Mouse (Mus musculus) hindbrain, embryonic 12.5 days (tissue): ENCODE data around the gene Bach2. TPM values are rescaled to one million over a fixed set of nuclear protein-coding genes. Genes with fewer than 3 reads are reported as not detected.

Experiments used
- ATAC-seq: fragments of 200-750 bp; cut with Nextera tagmentation; 2 replicates; pipeline ENCODE4 v1.8.0; 2017; ENCODE audit warnings: moderate TSS enrichment; ENCODE audit not compliant: low FRiP score
- H3K27ac ChIP-seq: fragments of 300-500 bp; sonication (generic); 2 replicates; pipeline ENCODE4 v1.5.1; 2016; ENCODE audit warnings: mild to moderate bottlenecking
- H3K27me3 ChIP-seq: fragments of 300-500 bp; sonication (generic); 2 replicates; pipeline ENCODE4 v1.6.1; 2016; ENCODE audit warnings: mild to moderate bottlenecking
- H3K36me3 ChIP-seq: fragments of 300-500 bp; sonication (generic); 2 replicates; pipeline ENCODE4 v1.6.1; 2016; ENCODE audit warnings: mild to moderate bottlenecking
- H3K4me1 ChIP-seq: fragments of 300-500 bp; sonication (generic); 2 replicates; pipeline ENCODE4 v1.6.1; 2016
- H3K4me2 ChIP-seq: fragments of 300-500 bp; sonication (generic); replicated peaks from 2 replicates; pipeline ENCODE4 v1.6.1; 2016; ENCODE audit warnings: mild to moderate bottlenecking
- H3K4me3 ChIP-seq: fragments of 300-500 bp; sonication (generic); 2 replicates; pipeline ENCODE4 v1.5.1; 2016; ENCODE audit warnings: mild to moderate bottlenecking
- H3K9ac ChIP-seq: fragments of 300-500 bp; sonication (generic); 2 replicates; pipeline ENCODE4 v1.6.1; 2016; ENCODE audit warnings: mild to moderate bottlenecking, moderate library complexity
- H3K9me3 ChIP-seq: fragments of 300-500 bp; sonication (generic); replicated peaks from 2 replicates; pipeline ENCODE4 v1.6.1; 2016; ENCODE audit warnings: mild to moderate bottlenecking
- WGBS: fragments of 180-500 bp; shearing (Covaris S2); methylation state at CpG from one replicate; pipeline ENCODE4 v1.1.7; 2016; 5-methylcytosine and 5-hydroxymethylcytosine counted together
- polyA plus RNA-seq: library from polyadenylated mRNA; unstranded; fragments of >200 nt; fragmentation: Nextera tagmentation; extraction: Ambion mirVana; gene quantifications from 2 replicates; pipeline ENCODE4 v1.2.1, GENCODE M21; 2016

Gene Bach2
- polyA plus RNA-seq, 1 experiment from 2014 or later, result 27.3 TPM

- peaks cover 56% of the 10 kb centered on the region for H3K4me1 ChIP-seq
- H3K9me3 ChIP-seq, result peaks cover 8% of the 10 kb centered on the region; the same call in 1 of the 2 replicates
- H3K4me3 ChIP-seq, result no peak overlapping the region
- H3K27me3 ChIP-seq, result no peaks in the 10 kb centered on the region
- H3K4me2 ChIP-seq, result peak overlapping the region; percentile 20
- peak overlapping the region; percentile 43; the same call in 1 of the 2 replicates for H3K9ac ChIP-seq
- no peak; the same call in 1 of the 2 replicates for ATAC-seq
- WGBS, result 55% methylated on average over 10 of the region's 10 CpGs
- H3K36me3 ChIP-seq, result peaks cover 7% of the 10 kb centered on the region; the same call in 1 of the 2 replicates
- H3K27ac ChIP-seq, result peak overlapping the region; percentile 88
These were observed 87.7 kb downstream of the Bach2 start for GRCm38 (mm10) chr4:32326279-32326678.

- H3K4me1 ChIP-seq, result peaks cover 52% of the 10 kb centered on the region
- 9% methylated on average over 3 of the region's 3 CpGs for WGBS
- peaks cover 8% of the 10 kb centered on the region; the same call in 1 of the 2 replicates for H3K9me3 ChIP-seq
- no peak overlapping the region for H3K4me3 ChIP-seq
- H3K9ac ChIP-seq, result peak overlapping the region; percentile 43; the same call in 1 of the 2 replicates
- H3K4me2 ChIP-seq, result peak overlapping the region; percentile 20
- no peaks in the 10 kb centered on the region for H3K27me3 ChIP-seq
- peak overlapping the region; percentile 88 for H3K27ac ChIP-seq
- peak; percentile 74 for ATAC-seq
- peaks cover 7% of the 10 kb centered on the region; the same call in 1 of the 2 replicates for H3K36me3 ChIP-seq
These were observed 88.3 kb downstream of the Bach2 start for GRCm38 (mm10) chr4:32326860-32327259.

GRCm38 (mm10) chr4:32327626-32328025 is 89.0 kb downstream of the Bach2 start:
- no peak overlapping the region for H3K4me2 ChIP-seq
- no peak overlapping the region for H3K4me3 ChIP-seq
- 33% methylated on average over 5 of the region's 5 CpGs for WGBS
- H3K27me3 ChIP-seq, result no peaks in the 10 kb centered on the region
- peaks cover 52% of the 10 kb centered on the region for H3K4me1 ChIP-seq
- H3K27ac ChIP-seq, result peak overlapping the region; percentile 88
- H3K9ac ChIP-seq, result peak overlapping the region; percentile 32; the same call in 1 of the 2 replicates
- H3K36me3 ChIP-seq, result peaks cover 7% of the 10 kb centered on the region; the same call in 1 of the 2 replicates
- peaks cover 8% of the 10 kb centered on the region; the same call in 1 of the 2 replicates for H3K9me3 ChIP-seq
- no peak for ATAC-seq

- peaks cover under 1% of the 10 kb centered on the region; the same call in 1 of the 2 replicates for H3K36me3 ChIP-seq
- no peaks in the 10 kb centered on the region for H3K27me3 ChIP-seq
- no peak overlapping the region for H3K4me3 ChIP-seq
- ATAC-seq, result no peak
- H3K4me2 ChIP-seq, result no peak overlapping the region
- 0 out of 2 replicates have a peak overlapping the region, but pooled peaks have one; percentile 88 for H3K27ac ChIP-seq
- peaks cover 52% of the 10 kb centered on the region for H3K4me1 ChIP-seq
- 0 out of 2 replicates have a peak, but pooled peaks cover 3% of the 10 kb centered on the region for H3K9me3 ChIP-seq
- H3K9ac ChIP-seq, result no peak overlapping the region
- WGBS, result 70% methylated on average over 2 of the region's 2 CpGs
These were observed 90.0 kb downstream of the Bach2 start for GRCm38 (mm10) chr4:32328561-32328960.

- no peak for ATAC-seq
- Histone ChIP-seq H3K4me1 (peaks cover 35% of the 10 kb centered on the region), H3K36me3 (no peaks in the 10 kb centered on the region), H3K4me3 (no peak overlapping the region), H3K9ac (no peak overlapping the region), H3K9me3 (no peaks in the 10 kb centered on the region), H3K27ac (no peak overlapping the region), H3K4me2 (no peak overlapping the region), H3K27me3 (no peaks in the 10 kb centered on the region)
- WGBS, result 83% methylated on average over 8 of the region's 8 CpGs
These were observed 92.1 kb downstream of the Bach2 start for GRCm38 (mm10) chr4:32330584-32331314.

GRCm38 (mm10) chr4:32332028-32332427 is 93.4 kb downstream of the Bach2 start:
- 95% methylated on average over 12 of the region's 12 CpGs for WGBS

GRCm38 (mm10) chr4:32334131-32334530 is 95.5 kb downstream of the Bach2 start:
- H3K36me3 ChIP-seq, result no peaks in the 10 kb centered on the region
- H3K4me3 ChIP-seq, result no peak overlapping the region
- H3K9me3 ChIP-seq, result no peaks in the 10 kb centered on the region
- H3K9ac ChIP-seq, result no peak overlapping the region
- no peak for ATAC-seq
- H3K27ac ChIP-seq, result no peak overlapping the region
- peaks cover 20% of the 10 kb centered on the region for H3K4me1 ChIP-seq
- H3K4me2 ChIP-seq, result no peak overlapping the region
- no peaks in the 10 kb centered on the region for H3K27me3 ChIP-seq
- WGBS, result 100% methylated on average over 1 of the region's 1 CpGs

More at GRCm38 (mm10) chr4:32332028-32332427, 93.4 kb downstream of the Bach2 start:
- Histone ChIP-seq H3K4me2 (no peak overlapping the region), H3K27ac (no peak overlapping the region), H3K4me1 (peaks cover 29% of the 10 kb centered on the region), H3K9ac (no peak overlapping the region), H3K9me3 (no peaks in the 10 kb centered on the region), H3K4me3 (no peak overlapping the region), H3K36me3 (no peaks in the 10 kb centered on the region), H3K27me3 (no peaks in the 10 kb centered on the region)
- ATAC-seq, result no peak

GRCm38 (mm10) chr4:32334765-32335164 is 96.2 kb downstream of the Bach2 start:
- no peaks in the 10 kb centered on the region for H3K36me3 ChIP-seq

GRCm38 (mm10) chr4:32335659-32336058 is 97.1 kb downstream of the Bach2 start:
- Histone ChIP-seq H3K4me2 (no peak overlapping the region), H3K9ac (no peak overlapping the region), H3K27ac (no peak overlapping the region), H3K9me3 (no peaks in the 10 kb centered on the region), H3K27me3 (no peaks in the 10 kb centered on the region), H3K36me3 (no peaks in the 10 kb centered on the region), H3K4me3 (no peak overlapping the region), H3K4me1 (peaks cover 16% of the 10 kb centered on the region)
- 87% methylated on average over 12 of the region's 12 CpGs for WGBS
- ATAC-seq, result no peak

More at GRCm38 (mm10) chr4:32334765-32335164, 96.2 kb downstream of the Bach2 start:
- Histone ChIP-seq H3K9me3 (no peaks in the 10 kb centered on the region), H3K27ac (no peak overlapping the region), H3K27me3 (no peaks in the 10 kb centered on the region), H3K4me1 (peaks cover 17% of the 10 kb centered on the region), H3K4me3 (no peak overlapping the region), H3K4me2 (no peak overlapping the region), H3K9ac (no peak overlapping the region)
- ATAC-seq, result no peak
- 92% methylated on average over 5 of the region's 5 CpGs for WGBS

GRCm38 (mm10) chr4:32336642-32337041 is 98.0 kb downstream of the Bach2 start:
- Histone ChIP-seq H3K27ac (no peak overlapping the region), H3K27me3 (no peaks in the 10 kb centered on the region), H3K4me3 (no peak overlapping the region), H3K4me1 (peaks cover 14% of the 10 kb centered on the region), H3K4me2 (no peak overlapping the region), H3K36me3 (no peaks in the 10 kb centered on the region), H3K9me3 (no peaks in the 10 kb centered on the region), H3K9ac (no peak overlapping the region)
- WGBS, result 75% methylated on average over 4 of the region's 4 CpGs
- ATAC-seq, result no peak

GRCm38 (mm10) chr4:32337638-32338037 is 99.0 kb downstream of the Bach2 start:
- Histone ChIP-seq H3K27ac (no peak overlapping the region), H3K4me3 (no peak overlapping the region), H3K27me3 (no peaks in the 10 kb centered on the region), H3K36me3 (no peaks in the 10 kb centered on the region), H3K9ac (no peak overlapping the region), H3K4me2 (no peak overlapping the region), H3K4me1 (peaks cover 14% of the 10 kb centered on the region), H3K9me3 (no peaks in the 10 kb centered on the region)
- 37% methylated on average over 11 of the region's 11 CpGs for WGBS
- ATAC-seq, result no peak

- Histone ChIP-seq H3K9ac (no peak overlapping the region), H3K4me3 (no peak overlapping the region), H3K4me2 (no peak overlapping the region), H3K27ac (no peak overlapping the region; the same call in 1 of the 2 replicates), H3K36me3 (no peaks in the 10 kb centered on the region), H3K4me1 (peaks cover 21% of the 10 kb centered on the region), H3K27me3 (no peaks in the 10 kb centered on the region), H3K9me3 (no peaks in the 10 kb centered on the region)
- WGBS, result 83% methylated on average over 10 of the region's 10 CpGs
- no peak for ATAC-seq
These were observed 99.8 kb downstream of the Bach2 start for GRCm38 (mm10) chr4:32338451-32338850.
